Mouse (Mus musculus): ENCODE measurements around the gene Thrsp. TPM values are rescaled to one million over a fixed set of nuclear protein-coding genes. Genes with fewer than 3 reads are reported as not detected.
"Not testable (repeated sequence)": the region's sequence is repeated elsewhere in the genome, so short reads cannot be mapped to it uniquely, and the experiment has no call there.

Thrsp gene
- polyA plus RNA-seq, 1 experiment from 2014 or later: 1.2 TPM

DNA sequence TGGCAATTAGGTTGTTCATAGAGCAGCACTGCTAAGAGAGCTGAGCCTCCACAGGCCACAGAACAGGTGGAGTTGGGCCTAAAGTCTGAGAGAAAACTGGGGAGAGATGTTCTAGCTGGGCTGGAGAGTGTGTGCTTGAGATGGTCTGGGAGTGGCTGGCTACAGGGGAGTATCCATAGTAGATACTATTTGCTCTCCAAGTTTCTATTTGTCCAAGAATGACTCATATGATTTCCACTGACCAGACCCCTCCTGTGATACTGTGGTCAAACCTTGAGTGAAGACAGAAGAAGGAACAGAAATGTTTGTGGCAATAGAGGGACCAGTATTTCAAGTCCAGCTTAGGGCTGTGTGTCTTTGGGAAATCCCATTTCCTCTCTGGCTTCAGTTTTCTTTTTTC, 21.5 kb upstream of the Thrsp start:
- Histone ChIP-seq H3K27ac (ENCODE audit: low read length) (no peak overlapping the region), H3K27me3 (ENCODE audit: control insufficient read depth, insufficient read depth, low read depth, low read length) (no peaks in the 10 kb centered on the region), H3K4me3 (ENCODE audit: low read length) (no peak overlapping the region), H3K9ac (ENCODE audit: low read length) (no peak overlapping the region), H3K4me2 (ENCODE audit: low read depth, low read length) (no peak overlapping the region), H3K36me3 (ENCODE audit: control insufficient read depth, insufficient read depth, low read length) (no peaks in the 10 kb centered on the region), H3K9me3 (ENCODE audit: control insufficient read depth, low read length) (0 out of 2 replicates have a peak, but pooled peaks cover 3% of the 10 kb centered on the region), H3K4me1 (replicated peaks; ENCODE audit: control insufficient read depth, insufficient read depth, low read length) (peaks cover 4% of the 10 kb centered on the region; the same call in 1 of the 2 replicates)
- ATAC-seq (ENCODE audit: low read depth): no peak

- H3K27ac ChIP-seq (ENCODE audit: low read length): peak overlapping the region; percentile 68
- no peak for ATAC-seq (ENCODE audit: low read depth)
- H3K4me3 ChIP-seq (ENCODE audit: low read length): no peak overlapping the region
- no peaks in the 10 kb centered on the region for H3K36me3 ChIP-seq (ENCODE audit: control insufficient read depth, insufficient read depth, low read length)
- WGBS: 82% methylated on average over 10 of the region's 10 CpGs
- no peaks in the 10 kb centered on the region for H3K27me3 ChIP-seq (ENCODE audit: control insufficient read depth, insufficient read depth, low read depth, low read length)
- H3K4me2 ChIP-seq (ENCODE audit: low read depth, low read length): no peak overlapping the region
- H3K9me3 ChIP-seq (ENCODE audit: control insufficient read depth, low read length): no peaks in the 10 kb centered on the region
- H3K9ac ChIP-seq (ENCODE audit: low read length): no peak overlapping the region
- H3K4me1 ChIP-seq (replicated peaks; ENCODE audit: control insufficient read depth, insufficient read depth, low read length): peaks cover 11% of the 10 kb centered on the region
Measured at GRCm38 (mm10) chr7:97434517-97434916, 17.0 kb upstream of the Thrsp start.

GRCm38 (mm10) chr7:97433517-97433916, 16.0 kb upstream of the Thrsp start:
- H3K9ac ChIP-seq (ENCODE audit: low read length); H3K4me3 ChIP-seq (ENCODE audit: low read length); H3K27me3 ChIP-seq (ENCODE audit: control insufficient read depth, insufficient read depth, low read depth, low read length); H3K4me2 ChIP-seq (ENCODE audit: low read depth, low read length); H3K36me3 ChIP-seq (ENCODE audit: control insufficient read depth, insufficient read depth, low read length); H3K9me3 ChIP-seq (ENCODE audit: control insufficient read depth, low read length): not testable (repeated sequence)
- peak; percentile 46; the same call in 1 of the 2 replicates for ATAC-seq (ENCODE audit: low read depth)
- Histone ChIP-seq H3K4me1 (replicated peaks; ENCODE audit: control insufficient read depth, insufficient read depth, low read length) (peaks cover 11% of the 10 kb centered on the region), H3K27ac (ENCODE audit: low read length) (peak overlapping the region; percentile 68)
- WGBS: 31% methylated on average over 3 of the region's 3 CpGs

DNA sequence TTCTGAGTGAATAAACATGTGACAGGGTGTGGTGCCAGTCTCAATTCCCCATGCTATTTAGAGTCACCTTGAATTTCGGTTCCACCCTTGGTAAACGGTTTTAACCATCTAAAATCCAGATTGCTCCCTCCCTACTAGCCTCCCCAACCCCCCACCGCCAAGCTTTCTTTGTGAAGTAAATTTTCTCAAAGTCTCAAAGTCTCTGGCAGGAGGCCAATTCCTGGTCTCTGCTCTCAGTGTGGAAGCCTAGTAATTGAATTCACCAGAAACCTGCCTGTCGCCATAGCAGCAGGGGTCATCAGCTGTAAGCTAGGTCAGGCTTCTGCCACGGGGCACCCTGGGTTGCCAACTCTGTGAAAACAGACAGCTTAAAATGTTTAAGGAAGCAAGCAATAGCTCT, 12.2 kb upstream of the Thrsp start:
- no peaks in the 10 kb centered on the region for H3K27me3 ChIP-seq (ENCODE audit: control insufficient read depth, insufficient read depth, low read depth, low read length)
- H3K4me2 ChIP-seq (ENCODE audit: low read depth, low read length): no peak overlapping the region
- H3K9ac ChIP-seq (ENCODE audit: low read length): no peak overlapping the region
- H3K4me3 ChIP-seq (ENCODE audit: low read length): no peak overlapping the region
- peak; percentile 52 for ATAC-seq (ENCODE audit: low read depth)
- peaks cover 11% of the 10 kb centered on the region for H3K4me1 ChIP-seq (replicated peaks; ENCODE audit: control insufficient read depth, insufficient read depth, low read length)
- 10% methylated on average over 5 of the region's 5 CpGs for WGBS
- no peaks in the 10 kb centered on the region for H3K36me3 ChIP-seq (ENCODE audit: control insufficient read depth, insufficient read depth, low read length)
- H3K27ac ChIP-seq (ENCODE audit: low read length): peak overlapping the region; percentile 6; the same call in 1 of the 2 replicates
- no peaks in the 10 kb centered on the region for H3K9me3 ChIP-seq (ENCODE audit: control insufficient read depth, low read length)

GRCm38 (mm10) chr7:97427778-97428420, 10.4 kb upstream of the Thrsp start:
- 61% methylated on average over 5 of the region's 5 CpGs for WGBS
- ATAC-seq (ENCODE audit: low read depth): no peak
- H3K9ac ChIP-seq (ENCODE audit: low read length): no peak overlapping the region
- no peaks in the 10 kb centered on the region for H3K36me3 ChIP-seq (ENCODE audit: control insufficient read depth, insufficient read depth, low read length)
- no peak overlapping the region for H3K27ac ChIP-seq (ENCODE audit: low read length)
- no peak overlapping the region for H3K4me3 ChIP-seq (ENCODE audit: low read length)
- H3K4me2 ChIP-seq (ENCODE audit: low read depth, low read length): no peak overlapping the region
- no peaks in the 10 kb centered on the region for H3K9me3 ChIP-seq (ENCODE audit: control insufficient read depth, low read length)
- no peaks in the 10 kb centered on the region for H3K27me3 ChIP-seq (ENCODE audit: control insufficient read depth, insufficient read depth, low read depth, low read length)
- H3K4me1 ChIP-seq (replicated peaks; ENCODE audit: control insufficient read depth, insufficient read depth, low read length): peaks cover 6% of the 10 kb centered on the region

- Histone ChIP-seq H3K27ac (ENCODE audit: low read length) (no peak overlapping the region), H3K4me3 (ENCODE audit: low read length) (no peak overlapping the region), H3K9me3 (ENCODE audit: control insufficient read depth, low read length) (no peaks in the 10 kb centered on the region), H3K9ac (ENCODE audit: low read length) (no peak overlapping the region), H3K4me2 (ENCODE audit: low read depth, low read length) (no peak overlapping the region), H3K4me1 (replicated peaks; ENCODE audit: control insufficient read depth, insufficient read depth, low read length) (peaks cover 6% of the 10 kb centered on the region), H3K27me3 (ENCODE audit: control insufficient read depth, insufficient read depth, low read depth, low read length) (no peaks in the 10 kb centered on the region), H3K36me3 (ENCODE audit: control insufficient read depth, insufficient read depth, low read length) (no peaks in the 10 kb centered on the region)
- 74% methylated on average over 6 of the region's 6 CpGs for WGBS
- no peak for ATAC-seq (ENCODE audit: low read depth)
Measured at GRCm38 (mm10) chr7:97427296-97427695, 9.8 kb upstream of the Thrsp start.

DNA sequence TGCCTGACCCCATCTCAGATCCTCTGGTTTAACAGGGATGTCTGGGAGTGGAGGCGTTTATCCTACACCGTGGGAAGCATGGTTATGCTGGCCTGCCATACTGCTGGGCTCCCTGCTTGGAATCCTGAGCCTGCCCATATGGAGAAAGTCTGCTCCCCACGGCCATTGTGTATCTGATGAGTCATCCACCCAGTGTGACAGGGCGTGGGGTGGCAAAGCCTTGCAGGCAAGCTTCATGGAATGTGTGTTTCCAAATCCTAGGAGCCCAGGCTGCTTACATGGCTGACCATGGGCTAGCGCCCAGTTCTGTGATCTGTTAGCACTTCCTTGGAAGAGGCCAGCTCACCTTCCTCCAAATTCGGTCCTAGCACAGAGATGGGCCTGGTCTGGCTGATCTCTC, 9.0 kb upstream of the Thrsp start:
- H3K9me3 ChIP-seq (ENCODE audit: control insufficient read depth, low read length): no peaks in the 10 kb centered on the region
- no peak overlapping the region for H3K4me3 ChIP-seq (ENCODE audit: low read length)
- no peaks in the 10 kb centered on the region for H3K36me3 ChIP-seq (ENCODE audit: control insufficient read depth, insufficient read depth, low read length)
- no peak overlapping the region for H3K9ac ChIP-seq (ENCODE audit: low read length)
- no peaks in the 10 kb centered on the region for H3K27me3 ChIP-seq (ENCODE audit: control insufficient read depth, insufficient read depth, low read depth, low read length)
- H3K4me1 ChIP-seq (replicated peaks; ENCODE audit: control insufficient read depth, insufficient read depth, low read length): peaks cover 6% of the 10 kb centered on the region
- H3K27ac ChIP-seq (ENCODE audit: low read length): no peak overlapping the region
- H3K4me2 ChIP-seq (ENCODE audit: low read depth, low read length): no peak overlapping the region
- WGBS: 61% methylated on average over 6 of the region's 6 CpGs
- ATAC-seq (ENCODE audit: low read depth): no peak

DNA sequence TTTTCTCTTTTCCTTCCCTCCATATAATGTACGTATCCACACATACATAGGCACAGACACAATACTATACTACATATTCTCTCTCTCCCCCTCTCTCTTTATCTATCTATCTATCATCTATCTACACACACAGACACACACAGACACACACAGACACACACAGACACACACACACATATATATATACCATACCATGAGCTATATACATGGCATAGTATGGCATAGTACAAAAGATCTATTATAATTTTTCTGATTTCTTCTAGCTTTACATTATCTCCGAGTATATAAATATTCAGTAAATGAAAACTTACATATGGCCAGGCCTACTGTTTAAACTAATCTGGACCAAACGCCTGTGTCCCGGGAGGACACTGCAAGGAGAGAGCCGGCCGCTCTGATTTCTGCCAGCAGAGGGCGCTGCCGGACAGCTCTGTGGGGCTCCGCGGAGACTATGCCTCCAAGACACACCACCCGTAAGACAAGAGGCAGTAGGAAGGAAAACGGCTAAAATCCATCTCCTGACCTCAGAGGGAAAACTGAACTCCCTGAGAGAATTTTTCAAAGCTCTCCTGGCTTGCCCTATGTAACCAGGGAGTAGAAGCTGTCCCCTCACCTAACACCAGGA, 7.2 kb upstream of the Thrsp start:
- ATAC-seq (ENCODE audit: low read depth): peak; percentile 80
- H3K4me3 ChIP-seq (ENCODE audit: low read length): no peak overlapping the region
- peaks cover 5% of the 10 kb centered on the region for H3K4me1 ChIP-seq (replicated peaks; ENCODE audit: control insufficient read depth, insufficient read depth, low read length)
- H3K9ac ChIP-seq (ENCODE audit: low read length): peak overlapping the region; percentile 6; the same call in 1 of the 2 replicates
- no peaks in the 10 kb centered on the region for H3K9me3 ChIP-seq (ENCODE audit: control insufficient read depth, low read length)
- H3K27ac ChIP-seq (ENCODE audit: low read length): no peak overlapping the region
- H3K4me2 ChIP-seq (ENCODE audit: low read depth, low read length): no peak overlapping the region
- H3K36me3 ChIP-seq (ENCODE audit: control insufficient read depth, insufficient read depth, low read length): no peaks in the 10 kb centered on the region
- no peaks in the 10 kb centered on the region for H3K27me3 ChIP-seq (ENCODE audit: control insufficient read depth, insufficient read depth, low read depth, low read length)
- 7% methylated on average over 12 of the region's 12 CpGs for WGBS

- Histone ChIP-seq H3K4me2 (ENCODE audit: low read depth, low read length) (no peak overlapping the region), H3K4me3 (ENCODE audit: low read length) (no peak overlapping the region), H3K27me3 (ENCODE audit: control insufficient read depth, insufficient read depth, low read depth, low read length) (no peaks in the 10 kb centered on the region), H3K27ac (ENCODE audit: low read length) (no peak overlapping the region), H3K36me3 (ENCODE audit: control insufficient read depth, insufficient read depth, low read length) (no peaks in the 10 kb centered on the region), H3K4me1 (replicated peaks; ENCODE audit: control insufficient read depth, insufficient read depth, low read length) (peaks cover 7% of the 10 kb centered on the region), H3K9ac (ENCODE audit: low read length) (no peak overlapping the region), H3K9me3 (ENCODE audit: control insufficient read depth, low read length) (no peaks in the 10 kb centered on the region)
- 47% methylated on average over 5 of the region's 5 CpGs for WGBS
- ATAC-seq (ENCODE audit: low read depth): no peak
Measured at GRCm38 (mm10) chr7:97423754-97424153, 6.2 kb upstream of the Thrsp start.

Data from lung, embryonic 16.5 days (tissue).